Mouse (Mus musculus) MN1 (cell line): Measurements from ENCODE around the gene Psmd12.
A peak's percentile ranks its signal among the peaks of the same experiment; 100 is the strongest.
"Not testable (repeated sequence)": the region's sequence is repeated elsewhere in the genome, so short reads cannot be mapped to it uniquely, and the experiment has no call there.

Experiments
- DNase-seq: peaks from one replicate; pipeline ENCODE4 v3.0.0-alpha.2; 2016; ENCODE audit warnings: low spot score

Psmd12 gene

GRCm38 (mm10) chr11:107462478-107462877 lies 16.8 kb upstream of the Psmd12 start:
- DNase-seq, result no peak

GRCm38 (mm10) chr11:107463251-107463681 lies 16.0 kb upstream of the Psmd12 start:
- peak; percentile 43 for DNase-seq

GRCm38 (mm10) chr11:107464141-107464540 lies 15.1 kb upstream of the Psmd12 start:
- DNase-seq, result peak; percentile 47

GRCm38 (mm10) chr11:107465041-107465440 lies 14.2 kb upstream of the Psmd12 start:
- DNase-seq, result no peak

GRCm38 (mm10) chr11:107465969-107466368 lies 13.3 kb upstream of the Psmd12 start:
- no peak for DNase-seq

- no peak for DNase-seq
Observed at GRCm38 (mm10) chr11:107466611-107467391, 12.5 kb upstream of the Psmd12 start.

- DNase-seq, result no peak
Observed at GRCm38 (mm10) chr11:107468252-107469030, 10.8 kb upstream of the Psmd12 start.

- DNase-seq, result peak; percentile 74
Observed at GRCm38 (mm10) chr11:107469031-107469522, 10.2 kb upstream of the Psmd12 start.

- DNase-seq, result peak; percentile 61
Observed at GRCm38 (mm10) chr11:107469523-107470371, 9.5 kb upstream of the Psmd12 start.

- DNase-seq, result peak; percentile 82
Observed at GRCm38 (mm10) chr11:107470521-107471041, 8.7 kb upstream of the Psmd12 start, which contains the start of gene Pitpnc1. Gene Pitpnc1, minus strand, starts transcription at chr11:107470699.

- DNase-seq, result peak; percentile 24
Observed at GRCm38 (mm10) chr11:107471071-107471720, 8.1 kb upstream of the Psmd12 start.

GRCm38 (mm10) chr11:107472304-107472703 lies 7.0 kb upstream of the Psmd12 start:
- no peak for DNase-seq

- peak; percentile 87 for DNase-seq
Observed at GRCm38 (mm10) chr11:107473137-107473820, 6.0 kb upstream of the Psmd12 start.

- no peak for DNase-seq
Observed at GRCm38 (mm10) chr11:107479862-107480203, 549 bp downstream of the Psmd12 start.

GRCm38 (mm10) chr11:107484341-107484740 lies 5.1 kb downstream of the Psmd12 start:
- no peak for DNase-seq

- no peak for DNase-seq
Observed at GRCm38 (mm10) chr11:107502801-107503200, 23.5 kb downstream of the Psmd12 start.

GRCm38 (mm10) chr11:107504364-107504763 lies 25.1 kb downstream of the Psmd12 start:
- DNase-seq, result not testable (repeated sequence)

GRCm38 (mm10) chr11:107506260-107506659 lies 27.0 kb downstream of the Psmd12 start:
- no peak for DNase-seq

GRCm38 (mm10) chr11:107509631-107510338 lies 30.5 kb downstream of the Psmd12 start:
- no peak for DNase-seq
